Mouse (Mus musculus) CH12.LX (cell line): ENCODE results near the gene Hnrnpul1. TPM values are rescaled to one million over a fixed set of nuclear protein-coding genes. Genes with fewer than 3 reads are reported as not detected.

ENCODE experiments used
- DNase-seq: peaks from one replicate; pipeline ENCODE4 v3.0.0-alpha.2; 2013; ENCODE audit errors: extremely low read depth
- H3K27ac ChIP-seq: 2 replicates; pipeline ENCODE4 v1.5.1; 2012; ENCODE audit warnings: low read depth, mild to moderate bottlenecking, control low read depth, moderate library complexity; ENCODE audit not compliant: insufficient read depth
- H3K27me3 ChIP-seq: replicated peaks from 2 replicates; pipeline ENCODE3; 2012; ENCODE audit warnings: inconsistent platforms
- H3K36me3 ChIP-seq, 2 experiments: replicated peaks in 1 of 2; 2 replicates each; pipeline versions ENCODE3 to v1.6.1; 2012; ENCODE audit warnings: inconsistent platforms in 1 of 2, low read length in 1 of 2, mild to moderate bottlenecking in 1 of 2, mixed read lengths in 1 of 2, moderate library complexity in 1 of 2; ENCODE audit not compliant: control insufficient read depth in 1 of 2, insufficient read depth in 1 of 2
- H3K4me1 ChIP-seq, 2 experiments: 2 replicates each; pipeline ENCODE4 v1.6.1; 2012; ENCODE audit warnings: inconsistent platforms in 1 of 2, moderate library complexity in 1 of 2; ENCODE audit not compliant: insufficient read depth in 2 of 2, control insufficient read depth in 1 of 2
- H3K4me2 ChIP-seq: 2 replicates; pipeline ENCODE4 v1.6.1; 2012; ENCODE audit warnings: low read depth, mild to moderate bottlenecking, control low read depth; ENCODE audit not compliant: poor library complexity, insufficient read depth, severe bottlenecking
- H3K4me3 ChIP-seq, 3 experiments: fragments of 150-350 bp in 1 of 3; sonication (generic) in 1 of 3; replicated peaks in 1 of 3; 2 replicates each; pipeline versions ENCODE3 to v1.5.1; 2011 to 2012; ENCODE audit warnings: low read depth in 2 of 3, low read length in 2 of 3, mild to moderate bottlenecking in 2 of 3, moderate library complexity in 2 of 3, control low read depth in 1 of 3, improper control_type of control experiment in 1 of 3, inconsistent platforms in 1 of 3, mixed read lengths in 1 of 3; ENCODE audit not compliant: poor library complexity in 1 of 3
- H3K79me2 ChIP-seq: replicated peaks from 2 replicates; pipeline ENCODE4 v1.6.1; 2012; ENCODE audit warnings: mild to moderate bottlenecking, moderate library complexity; ENCODE audit not compliant: control insufficient read depth, poor library complexity, insufficient read depth, severe bottlenecking; ENCODE audit errors: extremely low read depth
- H3K9ac ChIP-seq: 2 replicates; pipeline ENCODE4 v1.6.1; 2012; ENCODE audit warnings: low read depth, mild to moderate bottlenecking, control low read depth, moderate library complexity; ENCODE audit not compliant: insufficient read depth
- H3K9me3 ChIP-seq: replicated peaks from 2 replicates; pipeline ENCODE3; 2012; ENCODE audit warnings: low read length, inconsistent platforms, mixed read lengths
- CHD1 ChIP-seq: IDR thresholded peaks from 2 replicates; pipeline ENCODE4 v1.6.1; 2012; ENCODE audit warnings: low read depth, low read length, improper control_type of control experiment, inconsistent platforms
- CTCF ChIP-seq, 2 experiments: IDR thresholded peaks in 1 of 2; conservative IDR thresholded peaks in 1 of 2; 2 replicates each; pipeline ENCODE4 v1.5.1; 2011 to 2012; ENCODE audit warnings: low read depth in 2 of 2, low read length in 2 of 2, improper control_type of control experiment in 1 of 2, inconsistent platforms in 1 of 2, mild to moderate bottlenecking in 1 of 2, moderate library complexity in 1 of 2
- E2F4 ChIP-seq: IDR thresholded peaks from 2 replicates; pipeline ENCODE4 v1.6.1; 2011; ENCODE audit warnings: low read depth, low read length, improper control_type of control experiment; ENCODE audit not compliant: insufficient replicate concordance
- ELF1 ChIP-seq: IDR thresholded peaks from 2 replicates; pipeline ENCODE4 v1.6.1; 2014; ENCODE audit warnings: low read depth, mild to moderate bottlenecking, inconsistent platforms, low read length, improper control_type of control experiment
- EP300 ChIP-seq: IDR thresholded peaks from 2 replicates; pipeline ENCODE4 v1.6.1; 2011; ENCODE audit warnings: low read length, improper control_type of control experiment
- ETS1 ChIP-seq: conservative IDR thresholded peaks from 2 replicates; pipeline ENCODE4 v1.6.1; 2012; ENCODE audit warnings: low read depth, mild to moderate bottlenecking, inconsistent platforms, low read length, improper control_type of control experiment, moderate library complexity
- GABPA ChIP-seq: IDR thresholded peaks from 2 replicates; pipeline ENCODE4 v1.6.1; 2012; ENCODE audit warnings: low read depth, low read length, improper control_type of control experiment, inconsistent platforms; ENCODE audit not compliant: insufficient replicate concordance
- IRF4 ChIP-seq: IDR thresholded peaks from 2 replicates; pipeline ENCODE4 v1.6.1; 2014; ENCODE audit warnings: low read depth, mild to moderate bottlenecking, inconsistent platforms, low read length, improper control_type of control experiment
- MAZ ChIP-seq: IDR thresholded peaks from 2 replicates; pipeline ENCODE4 v1.6.1; 2012; ENCODE audit warnings: low read depth, mild to moderate bottlenecking, inconsistent platforms, low read length, improper control_type of control experiment, moderate library complexity
- MEF2A ChIP-seq: IDR thresholded peaks from 2 replicates; pipeline ENCODE4 v1.6.1; 2014; ENCODE audit warnings: low read depth, mild to moderate bottlenecking, inconsistent platforms, low read length, improper control_type of control experiment, borderline replicate concordance
- MXI1 ChIP-seq: IDR thresholded peaks from 2 replicates; pipeline ENCODE4 v1.6.1; 2011; ENCODE audit warnings: mild to moderate bottlenecking, low read depth, low read length, improper control_type of control experiment
- NELFE ChIP-seq: IDR thresholded peaks from 2 replicates; pipeline ENCODE4 v1.6.1; 2011; ENCODE audit warnings: low read depth, low read length, improper control_type of control experiment
- POLR2A ChIP-seq: IDR thresholded peaks from 2 replicates; pipeline ENCODE4 v1.6.1; 2011; ENCODE audit warnings: low read depth, mild to moderate bottlenecking, improper control_type of control experiment, low read length
- POLR2AphosphoS2 ChIP-seq: IDR thresholded peaks from 2 replicates; pipeline ENCODE4 v1.6.1; 2011; ENCODE audit warnings: low read depth, low read length, improper control_type of control experiment
- SIN3A ChIP-seq: IDR thresholded peaks from 2 replicates; pipeline ENCODE4 v1.6.1; 2012; ENCODE audit warnings: low read length, improper control_type of control experiment, inconsistent platforms
- SMC3 ChIP-seq: IDR thresholded peaks from 2 replicates; pipeline ENCODE4 v1.6.1; 2011; ENCODE audit warnings: low read depth, low read length, improper control_type of control experiment
- TBP ChIP-seq: conservative IDR thresholded peaks from 2 replicates; pipeline ENCODE4 v1.6.1; 2011; ENCODE audit warnings: low read depth, low read length, improper control_type of control experiment
- UBTF ChIP-seq: IDR thresholded peaks from 2 replicates; pipeline ENCODE4 v1.6.1; 2012; ENCODE audit warnings: low read depth, mild to moderate bottlenecking, inconsistent platforms, low read length, improper control_type of control experiment, moderate library complexity
- ZKSCAN1 ChIP-seq: IDR thresholded peaks from 2 replicates; pipeline ENCODE4 v1.6.1; 2012; ENCODE audit warnings: low read depth, inconsistent platforms, low read length, improper control_type of control experiment, borderline replicate concordance
- ZMIZ1 ChIP-seq: IDR thresholded peaks from 2 replicates; pipeline ENCODE4 v1.6.1; 2012; ENCODE audit warnings: low read depth, mild to moderate bottlenecking, inconsistent platforms, low read length, improper control_type of control experiment
- dilution Hi-C: fragments of 300-500 bp; cut with MboI; formaldehyde crosslinking; loops from 2 replicates; pipeline ENCODE4 v1.14.3; 2020; ENCODE audit warnings: low sequenced_read_pairs; ENCODE audit not compliant: extremely low pct_unique_long_range_greater_than_20kb, extremely low pct_ligation_motif_present
- in situ Hi-C: fragments of 300-500 bp; cut with MboI; formaldehyde crosslinking; loops from 3 replicates; pipeline ENCODE4 v1.14.3; 2019; ENCODE audit warnings: low sequenced_read_pairs, low pct_ligation_motif_present, low pct_unique_long_range_greater_than_20kb, mixed read lengths
- polyA plus RNA-seq: library from polyadenylated mRNA; unstranded; fragments of >175 nt; gene quantifications from 2 replicates; pipeline ENCODE4 v1.2.1, GENCODE M21; 2012; ENCODE audit warnings: low read depth; ENCODE audit not compliant: insufficient read length
- total RNA-seq, 2 experiments: library from RNA; depleted of rRNA; stranded (reverse); fragments of 300-350 nt in 1 of 2; fragments of >200 nt in 1 of 2; gene quantifications; 2 replicates each; pipeline ENCODE4 v1.2.3; 2012 to 2014

The Hnrnpul1 gene
- total and polyA plus RNA-seq, 3 experiments, result 52.6 to 188 (median 72.2) TPM

GRCm38 (mm10) chr7:25686680-25687531 is 67.7 kb downstream of the Hnrnpul1 start, which contains the start of gene Tgfb1:
Gene Tgfb1, plus strand, starts transcription at chr7:25687002.
- Histone ChIP-seq H3K4me2 (peak within 1 kb of the TSS; percentile 60), H3K9me3 (no peaks in the 10 kb centered on the region), H3K4me1 (peaks cover 23 to 55% of the 10 kb centered on the region in 2 experiments), H3K79me2 (peaks cover 23% of the 10 kb centered on the region), H3K9ac (peak within 1 kb of the TSS; percentile 98), H3K27ac (peak within 1 kb of the TSS; percentile 61), H3K4me3 (peak within 1 kb of the TSS; percentile 73 to 87 (median 83)), H3K27me3 (no peaks in the 10 kb centered on the region), H3K36me3 (peaks cover 3 to 40% of the 10 kb centered on the region in 2 experiments)
- DNase-seq, result peak; percentile 73
- in situ Hi-C loops, result no loop called here
- dilution Hi-C loops, result no loop called here
- TF ChIP-seq EP300 (no peak), CTCF (conservative IDR thresholded peaks at IDR 0.05 in 1 of 2, IDR thresholded peaks at IDR 0.05 in 1 of 2; ENCODE audit: low read depth in 2 of 2, low read length in 2 of 2) (peak in 1 of 2 experiments; percentile 67; a peak in 2 of 4 replicates), POLR2A (peak; percentile 70), TBP (peak; percentile 38; the same call in 1 of the 2 replicates), UBTF (peak; percentile 81; the same call in 1 of the 2 replicates), CHD1 (no peak), E2F4 (no peak), ZMIZ1 (peak; percentile 65; the same call in 1 of the 2 replicates), MAZ (peak; percentile 92), SIN3A (peak; percentile 86; the same call in 1 of the 2 replicates), MEF2A (peak; percentile 74; the same call in 1 of the 2 replicates), ELF1 (peak; percentile 18; the same call in 1 of the 2 replicates), NELFE (peak; percentile 63), GABPA (no peak), ZKSCAN1 (no peak; the same call in 1 of the 2 replicates), POLR2AphosphoS2 (no peak), IRF4 (0 out of 2 replicates have a peak, but pooled peaks have one; percentile 35), ETS1 (no peak), MXI1 (no peak), SMC3 (peak; percentile 37; the same call in 1 of the 2 replicates)
- TF ChIP-seq, all 38 proteins: peak for 12
